Mouse (Mus musculus) stomach, postnatal 0 days (tissue): ENCODE data around the gene Med7.

Source experiments
- CTCF ChIP-seq: IDR thresholded peaks from 2 replicates; pipeline ENCODE4 v1.5.1; 2016; ENCODE audit warnings: antibody characterized with exemption, low read depth, mild to moderate bottlenecking, moderate library complexity
- EP300 ChIP-seq: optimal IDR thresholded peaks from 2 replicates; pipeline ENCODE3; 2016; ENCODE audit warnings: antibody characterized with exemption

DNA sequence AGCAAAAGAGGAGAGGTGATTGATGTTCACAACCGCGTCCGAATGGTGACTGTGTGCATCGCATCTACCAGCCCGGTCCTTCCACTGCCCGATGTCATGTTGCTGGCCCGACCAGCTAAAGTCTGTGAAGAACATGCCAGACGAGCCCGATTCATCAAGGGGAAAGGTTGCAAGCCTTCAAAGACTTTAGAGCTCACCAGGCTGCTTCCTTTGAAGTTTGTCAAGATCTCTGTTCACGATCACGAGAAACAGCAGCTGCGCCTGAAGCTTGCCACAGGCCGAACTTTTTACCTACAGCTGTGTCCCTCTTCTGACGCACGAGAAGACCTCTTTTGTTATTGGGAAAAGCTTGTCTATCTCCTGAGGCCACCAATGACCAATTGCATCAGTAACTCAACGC, 31.7 kb upstream of the Med7 start:
- TF ChIP-seq CTCF (no peak), EP300 (no peak)
